Mouse (Mus musculus): ENCODE measurements around the gene Gm14391.
"Not testable (repeated sequence)": the region's sequence is repeated elsewhere in the genome, so short reads cannot be mapped to it uniquely, and the experiment has no call there.

Gene Gm14391

DNA sequence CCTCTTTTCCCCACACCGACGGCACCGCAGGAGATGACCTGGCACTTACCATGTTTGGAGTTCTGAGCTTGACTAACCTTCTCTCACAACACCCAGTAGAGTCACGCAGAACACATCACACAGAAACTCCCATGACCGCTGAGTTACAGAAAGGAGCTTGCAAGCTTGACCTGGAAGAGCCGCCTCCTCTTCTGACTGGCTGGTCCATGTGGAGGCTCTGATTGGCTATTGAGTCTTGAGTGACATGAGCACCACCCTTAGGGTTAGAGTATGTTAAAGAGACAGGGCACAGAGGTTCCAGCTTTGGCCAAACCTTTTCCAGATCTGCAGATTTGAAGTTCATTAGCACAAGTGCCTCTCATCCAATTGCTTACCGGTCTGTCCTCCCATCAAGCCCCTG lies at the start of gene Gm14391:
TSS of gene Gm14391 (minus strand) at position 186 of the 400 bp plus-strand sequence.
- not testable (repeated sequence) for DNase-seq

GRCm38 (mm10) chr2:175179008-175179407 lies 27.7 kb downstream of the Gm14391 start:
- not testable (repeated sequence) for DNase-seq

DNA sequence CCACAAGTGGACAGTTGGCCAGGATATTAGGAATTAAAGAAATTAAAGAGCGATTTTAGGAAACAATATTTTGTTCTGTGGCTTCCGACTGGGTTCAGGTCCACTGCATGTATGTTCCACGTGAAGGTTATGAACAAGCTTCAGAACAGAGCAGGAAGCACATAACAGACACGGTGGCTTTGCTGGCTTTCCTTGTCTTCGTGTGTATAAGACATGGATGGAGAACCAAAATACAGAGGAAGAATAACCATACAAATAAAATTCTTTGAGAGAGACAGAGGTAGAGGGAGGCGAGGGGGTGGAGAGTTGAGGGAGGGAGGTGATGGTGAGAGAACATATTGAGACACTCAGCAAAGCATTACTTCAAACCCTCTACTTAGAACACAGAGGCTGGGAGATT lies 30.4 kb downstream of the Gm14391 start:
- no peak for DNase-seq

GRCm38 (mm10) chr2:175175401-175176180 lies 31.1 kb downstream of the Gm14391 start, which contains the start of gene Gm14443:
TSS of gene Gm14443 (minus strand) at chr2:175175871.
- DNase-seq, result not testable (repeated sequence)

GRCm38 (mm10) chr2:175174058-175174457 lies 32.7 kb downstream of the Gm14391 start:
- not testable (repeated sequence) for DNase-seq

DNA sequence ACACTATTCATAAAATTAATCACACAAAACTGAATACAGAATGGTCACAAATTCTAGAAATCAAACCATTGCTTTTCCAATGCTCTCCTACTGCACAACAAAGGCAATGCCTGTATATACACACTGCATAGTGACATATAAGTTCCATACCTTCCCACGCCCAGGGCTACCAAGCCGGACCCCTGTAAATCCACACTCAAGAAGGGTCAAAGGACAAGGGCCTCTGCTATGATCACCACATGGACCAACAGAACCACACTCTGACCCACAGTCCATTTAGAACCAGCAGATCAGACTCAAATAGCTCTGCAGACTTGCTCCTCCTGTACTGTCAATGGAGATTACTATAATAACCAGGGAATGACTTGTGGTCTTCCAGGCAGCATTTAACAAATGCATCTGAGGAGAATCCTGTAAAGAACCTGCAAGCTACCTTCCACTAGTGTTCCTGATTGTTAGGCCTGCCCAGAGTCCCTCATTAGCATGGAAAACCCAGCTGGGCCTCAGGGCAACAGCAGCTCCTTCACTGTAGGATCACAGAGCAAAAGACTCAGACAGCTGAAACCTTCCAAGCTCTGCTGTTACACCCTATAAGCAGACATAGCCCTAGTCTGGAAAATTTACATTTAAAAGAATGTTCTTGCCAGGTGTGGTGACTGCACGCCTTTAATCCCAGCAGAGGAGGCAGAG lies 33.7 kb downstream of the Gm14391 start:
- DNase-seq, result not testable (repeated sequence)

GRCm38 (mm10) chr2:175172123-175172522 lies 34.6 kb downstream of the Gm14391 start:
- no peak for DNase-seq

DNA sequence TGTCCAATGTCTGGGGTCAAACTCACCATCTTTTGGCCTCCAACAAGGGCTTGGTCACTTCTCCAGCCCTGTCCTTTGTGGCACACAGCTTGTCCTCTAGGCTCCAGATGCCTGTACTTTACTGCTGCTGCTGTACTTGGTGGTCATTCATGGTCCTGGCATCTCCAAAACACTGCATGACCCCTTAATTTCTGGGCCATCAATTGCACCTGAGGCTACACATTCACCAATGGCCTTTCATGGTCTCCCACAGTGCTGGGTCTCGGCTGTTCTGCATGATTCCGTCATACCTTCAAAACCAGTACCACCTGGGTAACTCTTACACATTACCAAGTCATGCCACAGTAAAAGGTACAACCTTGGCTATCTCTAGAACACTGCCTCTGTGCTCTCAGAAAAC lies 39.8 kb downstream of the Gm14391 start:
- DNase-seq, result not testable (repeated sequence)

- not testable (repeated sequence) for DNase-seq
Measured at GRCm38 (mm10) chr2:175165110-175165509, 41.6 kb downstream of the Gm14391 start.

GRCm38 (mm10) chr2:175161438-175161837 lies 45.3 kb downstream of the Gm14391 start:
- not testable (repeated sequence) for DNase-seq

DNA sequence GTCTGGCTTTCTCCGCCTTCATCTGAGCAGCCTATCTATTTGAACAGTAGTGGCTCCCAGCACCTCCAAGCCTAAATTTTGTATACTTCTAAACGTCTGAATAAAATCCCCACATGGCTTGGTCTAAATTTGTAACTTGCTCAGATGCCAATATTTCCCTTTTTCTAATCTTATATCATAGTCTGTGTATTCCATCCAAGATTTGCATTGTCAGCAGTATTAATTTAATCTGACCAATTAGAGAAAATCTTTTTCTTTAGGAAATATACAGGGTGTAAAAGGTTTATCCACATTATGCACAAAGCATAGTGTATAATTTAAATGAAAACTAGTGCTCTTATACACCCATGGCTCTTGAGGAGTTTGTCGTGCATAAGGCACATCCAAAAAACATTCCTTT lies 48.1 kb downstream of the Gm14391 start:
- DNase-seq, result no peak

GRCm38 (mm10) chr2:175156696-175157095 lies 50.0 kb downstream of the Gm14391 start:
- DNase-seq, result no peak

- DNase-seq, result not testable (repeated sequence)
Measured at GRCm38 (mm10) chr2:175141993-175142295, 64.8 kb downstream of the Gm14391 start, which contains the start of gene Gm14399. TSS of gene Gm14399 (minus strand) at chr2:175142012.

DNA sequence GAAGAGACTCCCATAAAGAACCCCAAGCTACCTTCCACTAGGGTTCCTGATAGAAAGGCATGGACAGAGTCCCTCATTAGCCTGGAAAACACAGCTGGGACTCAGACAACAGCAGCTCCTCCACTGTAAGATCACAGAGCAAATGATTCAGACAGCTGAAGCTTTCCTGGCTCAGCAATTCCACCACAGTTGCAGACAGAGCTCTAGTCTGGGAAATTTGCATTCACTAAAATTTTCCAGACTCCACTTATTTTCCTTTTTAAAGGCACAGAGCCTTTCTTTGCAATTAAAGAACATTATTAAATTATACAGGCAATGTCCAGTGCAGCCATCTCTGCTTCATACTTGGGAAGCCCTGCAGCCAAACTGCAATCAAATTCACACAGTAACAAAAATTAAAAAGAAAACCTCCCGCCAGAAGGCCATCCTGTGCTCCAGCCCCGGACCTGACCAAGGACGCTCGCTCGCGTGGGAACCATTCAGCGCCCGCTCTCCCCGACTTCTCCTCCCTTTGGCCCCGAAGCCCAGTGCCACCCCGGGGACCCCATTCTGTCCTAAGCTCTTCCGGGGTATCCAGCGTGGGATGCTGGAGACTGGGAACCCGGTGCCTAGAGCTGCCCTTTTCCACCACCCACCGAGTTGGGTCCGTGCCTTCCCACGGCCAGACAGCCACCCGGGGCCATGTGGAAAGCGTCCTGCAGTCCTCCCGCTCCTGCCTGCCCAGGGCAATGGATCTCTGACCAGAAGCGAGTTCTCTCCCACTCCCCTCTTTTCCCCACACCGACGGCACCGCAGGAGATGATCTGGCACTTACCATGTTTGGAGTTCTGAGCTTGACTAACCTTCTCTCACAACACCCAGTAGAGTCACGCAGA lies 65.4 kb downstream of the Gm14391 start:
- peak; percentile 13 for DNase-seq

Measured in right cerebral cortex, postnatal 25 days (tissue).